Mouse (Mus musculus) bone marrow macrophage, adult 2 months (primary cell): ENCODE measurements at regions not wholly inside any gene's neighbourhood (a gene's known extent, or its start where the extent isn't known, plus 50 kb on each side); places are given as distances from the start of the nearest gene placed in this dataset.

Experiments used
- CTCF ChIP-seq: IDR thresholded peaks from 2 replicates; pipeline ENCODE4 v1.5.1; 2012; ENCODE audit warnings: low read depth, mild to moderate bottlenecking, low read length, moderate library complexity
- POLR2A ChIP-seq: IDR thresholded peaks from 2 replicates; pipeline ENCODE4 v1.6.1; 2012; ENCODE audit warnings: mild to moderate bottlenecking, low read depth, low read length, borderline replicate concordance

GRCm38 (mm10) chr4:87487798-87488197 is 257.5 kb upstream of the Slc24a2 start:
- TF ChIP-seq CTCF (no peak), POLR2A (no peak)
